Mouse (Mus musculus) myocyte (in vitro differentiated cells): ENCODE results near the gene Nrip3.

Experiments
- CEBPB ChIP-seq: IDR thresholded peaks from 2 replicates; pipeline ENCODE4 v1.6.1; 2011; ENCODE audit warnings: mild to moderate bottlenecking, moderate library complexity; ENCODE audit not compliant: poor library complexity, insufficient read depth, severe bottlenecking
- E2F4 ChIP-seq: IDR thresholded peaks from one replicate; pipeline ENCODE4 v1.6.1; 2011; ENCODE audit warnings: mild to moderate bottlenecking, control low read depth, moderate library complexity; ENCODE audit not compliant: insufficient read depth
- MAX ChIP-seq: IDR thresholded peaks from one replicate; pipeline ENCODE4 v1.6.1; 2011; ENCODE audit warnings: low read depth, mild to moderate bottlenecking, control low read depth
- MYOD1 ChIP-seq, 3 experiments: IDR thresholded peaks; one replicate each; pipeline ENCODE4 v1.6.1; 2011; ENCODE audit warnings: control low read depth in 2 of 3, low read depth in 2 of 3, mild to moderate bottlenecking in 2 of 3, moderate library complexity in 1 of 3; ENCODE audit not compliant: insufficient read length in 2 of 3, control insufficient read depth in 1 of 3
- MYOG ChIP-seq, 3 experiments: IDR thresholded peaks; one replicate each; pipeline ENCODE4 v1.6.1; 2011; ENCODE audit warnings: control low read depth in 2 of 3, low read depth in 2 of 3, mild to moderate bottlenecking in 2 of 3; ENCODE audit not compliant: insufficient read length in 2 of 3, control insufficient read depth in 1 of 3, insufficient read depth in 1 of 3
- POLR2A ChIP-seq: IDR thresholded peaks from one replicate; pipeline ENCODE4 v1.6.1; 2011; ENCODE audit warnings: low read depth, mild to moderate bottlenecking, control low read depth, moderate library complexity; ENCODE audit not compliant: insufficient read length
- POLR2AphosphoS2 ChIP-seq: IDR thresholded peaks from one replicate; pipeline ENCODE4 v1.6.1; 2011; ENCODE audit warnings: low read depth, control low read depth; ENCODE audit not compliant: insufficient read length
- SRF ChIP-seq: IDR thresholded peaks from one replicate; pipeline ENCODE4 v1.6.1; 2011; ENCODE audit warnings: low read depth; ENCODE audit not compliant: control insufficient read depth, insufficient read length
- TCF12 ChIP-seq: IDR thresholded peaks from one replicate; pipeline ENCODE4 v1.6.1; 2011; ENCODE audit warnings: mild to moderate bottlenecking, control low read depth; ENCODE audit not compliant: poor library complexity, insufficient read depth, severe bottlenecking
- USF1 ChIP-seq: IDR thresholded peaks from one replicate; pipeline ENCODE4 v1.6.1; 2011; ENCODE audit warnings: low read depth, mild to moderate bottlenecking, control low read depth, moderate library complexity

DNA sequence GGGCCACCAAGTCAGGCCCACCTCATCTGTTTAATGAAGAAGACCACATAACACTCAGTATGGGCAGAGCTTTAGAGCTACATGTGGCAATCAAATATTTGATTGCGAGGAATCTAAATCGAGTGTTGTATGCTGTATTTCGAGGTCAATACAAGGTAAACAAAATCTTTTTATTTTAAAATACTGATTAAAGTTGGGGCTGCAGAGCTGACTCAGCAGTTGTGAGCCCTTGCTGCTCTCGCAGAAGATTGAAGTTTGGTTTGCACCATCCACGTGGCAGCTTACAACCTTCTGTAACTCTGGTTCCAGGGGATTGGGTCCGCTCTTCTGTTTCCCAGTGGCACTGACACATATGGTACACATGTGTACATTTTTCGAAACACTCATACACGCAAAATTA lies 27.8 kb downstream of the Nrip3 start:
- TF ChIP-seq MAX: no peak
- TF ChIP-seq E2F4: no peak
- no peak for TF ChIP-seq POLR2AphosphoS2
- no peak for TF ChIP-seq POLR2A
- no peak for TF ChIP-seq CEBPB
- no peak for TF ChIP-seq MYOD1 (IDR thresholded peaks at IDR 0.05; ENCODE audit: control insufficient read depth in 1 of 3, insufficient read length in 2 of 3, low read depth in 2 of 3)
- no peak for TF ChIP-seq MYOG (IDR thresholded peaks at IDR 0.05; ENCODE audit: control insufficient read depth in 1 of 3, insufficient read depth in 1 of 3, insufficient read length in 2 of 3, low read depth in 2 of 3)
- no peak for TF ChIP-seq USF1
- no peak for TF ChIP-seq TCF12
- no peak for TF ChIP-seq SRF
